Mouse (Mus musculus) kidney, embryonic 14.5 days (tissue): Measurements from ENCODE around the gene Il18bp. TPM values are rescaled to one million over a fixed set of nuclear protein-coding genes. Genes with fewer than 3 reads are reported as not detected.

ENCODE experiments used
- ATAC-seq: fragments of 200-750 bp; cut with Nextera tagmentation; 2 replicates; pipeline ENCODE4 v1.8.0; 2017; ENCODE audit warnings: moderate number of reproducible peaks, mild to moderate bottlenecking, moderate TSS enrichment, moderate library complexity; ENCODE audit not compliant: low FRiP score, low TSS enrichment
- H3K27ac ChIP-seq: fragments of 300-500 bp; sonication (generic); 2 replicates; pipeline ENCODE4 v1.5.1; 2014; ENCODE audit warnings: low read depth, mild to moderate bottlenecking, low read length, moderate library complexity, mixed read lengths
- H3K27me3 ChIP-seq: fragments of 300-500 bp; sonication (generic); 2 replicates; pipeline ENCODE4 v1.6.1; 2014; ENCODE audit warnings: mild to moderate bottlenecking, low read length; ENCODE audit not compliant: control insufficient read depth, insufficient read depth
- H3K36me3 ChIP-seq: fragments of 300-500 bp; sonication (generic); 2 replicates; pipeline ENCODE4 v1.6.1; 2014; ENCODE audit warnings: low read length, mixed read lengths; ENCODE audit not compliant: control insufficient read depth, insufficient read depth
- H3K4me1 ChIP-seq: fragments of 300-500 bp; sonication (generic); 2 replicates; pipeline ENCODE4 v1.6.1; 2014; ENCODE audit warnings: low read length, mixed read lengths; ENCODE audit not compliant: control insufficient read depth, insufficient read depth
- H3K4me2 ChIP-seq: fragments of 300-500 bp; sonication (generic); replicated peaks from 2 replicates; pipeline ENCODE4 v1.6.1; 2014; ENCODE audit warnings: low read depth, mild to moderate bottlenecking, low read length
- H3K4me3 ChIP-seq: fragments of 300-500 bp; sonication (generic); 2 replicates; pipeline ENCODE4 v1.5.1; 2014; ENCODE audit warnings: mild to moderate bottlenecking, low read length
- H3K9ac ChIP-seq: fragments of 300-500 bp; sonication (generic); 2 replicates; pipeline ENCODE4 v1.6.1; 2014; ENCODE audit warnings: low read depth, mild to moderate bottlenecking, low read length, moderate library complexity
- H3K9me3 ChIP-seq: fragments of 300-500 bp; sonication (generic); 2 replicates; pipeline ENCODE4 v1.6.1; 2016; ENCODE audit warnings: low read length; ENCODE audit not compliant: control insufficient read depth
- WGBS: fragments of 180-500 bp; shearing (Covaris S2); extraction: QIAGEN DNeasy Blood & Tissue Kit; methylation state at CpG from one replicate; pipeline ENCODE4 v1.1.7; 2014; 5-methylcytosine and 5-hydroxymethylcytosine counted together
- polyA plus RNA-seq: library from polyadenylated mRNA; unstranded; fragments of >200 nt; fragmentation: Nextera tagmentation; extraction: Ambion mirVana; gene quantifications from 2 replicates; pipeline ENCODE4 v1.2.1, GENCODE M21; 2014

Gene Il18bp
- polyA plus RNA-seq, 1 experiment from 2014 or later = 2.5 TPM

GRCm38 (mm10) chr7:101998194-101998927, 20.1 kb downstream of the Il18bp start:
- H3K9ac ChIP-seq = no peak overlapping the region
- peaks cover 6% of the 10 kb centered on the region; the same call in 1 of the 2 replicates for H3K4me1 ChIP-seq
- 43% methylated on average over 14 of the region's 14 CpGs for WGBS
- H3K27ac ChIP-seq = peak overlapping the region; percentile 52; the same call in 1 of the 2 replicates
- no peak overlapping the region for H3K4me3 ChIP-seq
- ATAC-seq = peak; percentile 67
- H3K9me3 ChIP-seq = no peaks in the 10 kb centered on the region
- no peak overlapping the region for H3K4me2 ChIP-seq
- H3K27me3 ChIP-seq = no peaks in the 10 kb centered on the region
- peaks cover 99% of the 10 kb centered on the region for H3K36me3 ChIP-seq

- Histone ChIP-seq H3K9ac (no peak overlapping the region), H3K27me3 (no peaks in the 10 kb centered on the region), H3K4me1 (peaks cover under 1% of the 10 kb centered on the region; the same call in 1 of the 2 replicates), H3K4me2 (no peak overlapping the region), H3K27ac (no peak overlapping the region), H3K9me3 (no peaks in the 10 kb centered on the region), H3K36me3 (peaks cover 98% of the 10 kb centered on the region), H3K4me3 (no peak overlapping the region)
- ATAC-seq = no peak
- WGBS = 92% methylated on average over 3 of the region's 3 CpGs
Measured at GRCm38 (mm10) chr7:101994241-101994640, 24.2 kb downstream of the Il18bp start.

GRCm38 (mm10) chr7:101985081-101985480, 33.4 kb downstream of the Il18bp start:
- H3K36me3 ChIP-seq = peaks cover 60% of the 10 kb centered on the region
- no peak overlapping the region for H3K27ac ChIP-seq
- 71% methylated on average over 3 of the region's 3 CpGs for WGBS
- no peak for ATAC-seq
- no peaks in the 10 kb centered on the region for H3K27me3 ChIP-seq
- no peak overlapping the region for H3K4me3 ChIP-seq
- no peak overlapping the region for H3K4me2 ChIP-seq
- H3K9me3 ChIP-seq = no peaks in the 10 kb centered on the region
- H3K4me1 ChIP-seq = no peaks in the 10 kb centered on the region
- no peak overlapping the region for H3K9ac ChIP-seq

- WGBS = 88% methylated on average over 1 of the region's 1 CpGs
- Histone ChIP-seq H3K4me2 (no peak overlapping the region), H3K9ac (no peak overlapping the region), H3K27me3 (no peaks in the 10 kb centered on the region), H3K4me1 (no peaks in the 10 kb centered on the region), H3K9me3 (no peaks in the 10 kb centered on the region), H3K4me3 (no peak overlapping the region), H3K27ac (no peak overlapping the region), H3K36me3 (peaks cover 40% of the 10 kb centered on the region)
- ATAC-seq = no peak
Measured at GRCm38 (mm10) chr7:101982735-101983134, 35.8 kb downstream of the Il18bp start.

GRCm38 (mm10) chr7:101974505-101974904, 44.0 kb downstream of the Il18bp start:
- H3K4me2 ChIP-seq = no peak overlapping the region

GRCm38 (mm10) chr7:101973730-101974129, 44.8 kb downstream of the Il18bp start:
- no peak overlapping the region for H3K4me3 ChIP-seq
- H3K36me3 ChIP-seq = no peaks in the 10 kb centered on the region; the same call in 1 of the 2 replicates
- no peak overlapping the region for H3K27ac ChIP-seq
- H3K4me1 ChIP-seq = peaks cover 25% of the 10 kb centered on the region
- WGBS = 61% methylated on average over 3 of the region's 3 CpGs
- no peaks in the 10 kb centered on the region for H3K27me3 ChIP-seq
- H3K9me3 ChIP-seq = no peaks in the 10 kb centered on the region
- no peak overlapping the region for H3K4me2 ChIP-seq
- peak overlapping the region; percentile 28; the same call in 1 of the 2 replicates for H3K9ac ChIP-seq
- ATAC-seq = no peak

More at GRCm38 (mm10) chr7:101974505-101974904, 44.0 kb downstream of the Il18bp start:
- peaks cover 3% of the 10 kb centered on the region; the same call in 1 of the 2 replicates for H3K36me3 ChIP-seq
- no peaks in the 10 kb centered on the region for H3K9me3 ChIP-seq
- no peak overlapping the region for H3K9ac ChIP-seq
- no peaks in the 10 kb centered on the region for H3K27me3 ChIP-seq
- H3K27ac ChIP-seq = no peak overlapping the region
- WGBS = 41% methylated on average over 2 of the region's 2 CpGs
- peaks cover 20% of the 10 kb centered on the region for H3K4me1 ChIP-seq
- no peak for ATAC-seq
- no peak overlapping the region for H3K4me3 ChIP-seq

- H3K9me3 ChIP-seq = no peaks in the 10 kb centered on the region
- no peak for ATAC-seq
- peak overlapping the region; percentile 81; the same call in 1 of the 2 replicates for H3K9ac ChIP-seq
- peak overlapping the region; percentile 100; the same call in 1 of the 2 replicates for H3K27ac ChIP-seq
- peak overlapping the region; percentile 62 for H3K4me3 ChIP-seq
- WGBS = 49% methylated on average over 2 of the region's 2 CpGs
- no peaks in the 10 kb centered on the region for H3K27me3 ChIP-seq
- H3K36me3 ChIP-seq = no peaks in the 10 kb centered on the region
- peaks cover 29% of the 10 kb centered on the region for H3K4me1 ChIP-seq
- H3K4me2 ChIP-seq = peak overlapping the region; percentile 87
Measured at GRCm38 (mm10) chr7:101971721-101972120, 46.8 kb downstream of the Il18bp start.

- 7% methylated on average over 19 of the region's 19 CpGs for WGBS
- H3K27ac ChIP-seq = peak overlapping the region; percentile 100
Measured at GRCm38 (mm10) chr7:101970821-101971461, 47.5 kb downstream of the Il18bp start.

GRCm38 (mm10) chr7:101970429-101970775, 48.1 kb downstream of the Il18bp start:
- peaks cover 29% of the 10 kb centered on the region for H3K4me1 ChIP-seq
- H3K4me3 ChIP-seq = peak overlapping the region; percentile 62
- peak; percentile 67 for ATAC-seq
- H3K9ac ChIP-seq = peak overlapping the region; percentile 81
- H3K36me3 ChIP-seq = no peaks in the 10 kb centered on the region
- H3K4me2 ChIP-seq = peak overlapping the region; percentile 87
- no peaks in the 10 kb centered on the region for H3K27me3 ChIP-seq
- 2% methylated on average over 10 of the region's 17 CpGs for WGBS
- H3K27ac ChIP-seq = peak overlapping the region; percentile 100
- no peaks in the 10 kb centered on the region for H3K9me3 ChIP-seq

More at GRCm38 (mm10) chr7:101970821-101971461, 47.5 kb downstream of the Il18bp start:
- H3K36me3 ChIP-seq = no peaks in the 10 kb centered on the region
- peak; percentile 66 for ATAC-seq
- peak overlapping the region; percentile 87 for H3K4me2 ChIP-seq
- no peaks in the 10 kb centered on the region for H3K9me3 ChIP-seq
- peaks cover 29% of the 10 kb centered on the region for H3K4me1 ChIP-seq
- no peaks in the 10 kb centered on the region for H3K27me3 ChIP-seq
- peak overlapping the region; percentile 81 for H3K9ac ChIP-seq
- H3K4me3 ChIP-seq = peak overlapping the region; percentile 62
